Mouse (Mus musculus): ENCODE measurements around the gene Lao1. TPM values are rescaled to one million over a fixed set of nuclear protein-coding genes. Genes with fewer than 3 reads are reported as not detected.

Gene Lao1
- polyA plus RNA-seq, 1 experiment, result not detected

- no peak for TF ChIP-seq GATA1 (IDR thresholded peaks at IDR 0.05; ENCODE audit: low read length)
Observed at GRCm38 (mm10) chr4:119007602-119008001, 46.2 kb downstream of the Lao1 start.

GRCm38 (mm10) chr4:119008476-119008875 lies 47.1 kb downstream of the Lao1 start:
- TF ChIP-seq GATA1 (IDR thresholded peaks at IDR 0.05; ENCODE audit: low read length), result no peak

DNA sequence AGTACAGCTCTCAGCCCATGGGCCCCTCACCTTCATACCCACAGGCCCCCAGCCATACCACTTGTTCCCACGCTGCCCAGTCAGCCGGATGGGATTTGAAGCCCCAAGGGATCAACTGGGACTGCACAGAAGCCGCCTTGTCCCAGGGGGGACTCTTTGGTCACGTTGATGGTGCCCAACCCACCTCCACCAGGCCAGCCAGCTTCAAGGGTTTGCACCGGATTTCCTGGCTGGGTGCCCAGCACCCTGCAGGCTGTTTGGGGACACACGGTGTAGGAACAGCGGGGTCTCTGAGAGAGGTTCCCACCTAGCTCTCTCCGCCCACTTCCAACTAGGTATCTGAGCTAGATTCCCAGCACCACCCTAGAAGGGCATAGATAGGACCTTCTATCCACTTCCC lies 48.4 kb downstream of the Lao1 start:
- no peak for TF ChIP-seq GATA1 (IDR thresholded peaks at IDR 0.05; ENCODE audit: low read length)

DNA sequence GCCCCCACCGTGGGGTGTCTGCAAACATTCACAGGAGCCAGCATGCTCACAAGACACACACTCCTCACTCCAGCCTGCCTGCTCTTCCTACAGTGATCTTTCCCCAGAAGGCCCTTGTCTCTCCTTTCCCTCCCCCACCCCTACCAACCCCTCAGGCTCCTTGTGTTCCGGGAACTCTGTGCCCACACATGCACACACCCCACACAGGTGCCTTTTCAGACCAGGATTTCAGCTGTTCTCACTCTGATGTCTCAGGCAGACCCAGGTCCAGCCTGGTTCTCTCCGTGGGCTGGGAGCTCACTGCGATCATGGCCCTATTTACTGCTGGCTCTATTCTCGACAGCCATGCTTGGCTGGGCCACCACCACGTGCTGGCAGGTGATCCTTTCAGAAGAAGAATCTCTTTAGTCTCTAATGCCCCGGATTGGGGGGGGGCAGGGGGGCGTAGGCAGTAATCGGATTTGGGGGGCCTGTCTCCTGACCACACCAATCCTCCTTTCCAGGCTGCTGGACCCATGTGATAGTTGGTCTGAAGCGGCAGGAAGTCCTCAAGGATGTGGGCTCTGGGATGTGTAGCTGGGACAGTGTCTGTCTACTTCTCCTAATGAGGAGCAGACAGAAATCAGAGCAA lies 49.8 kb downstream of the Lao1 start:
- TF ChIP-seq GATA1 (IDR thresholded peaks at IDR 0.05; ENCODE audit: low read length), result no peak

DNA sequence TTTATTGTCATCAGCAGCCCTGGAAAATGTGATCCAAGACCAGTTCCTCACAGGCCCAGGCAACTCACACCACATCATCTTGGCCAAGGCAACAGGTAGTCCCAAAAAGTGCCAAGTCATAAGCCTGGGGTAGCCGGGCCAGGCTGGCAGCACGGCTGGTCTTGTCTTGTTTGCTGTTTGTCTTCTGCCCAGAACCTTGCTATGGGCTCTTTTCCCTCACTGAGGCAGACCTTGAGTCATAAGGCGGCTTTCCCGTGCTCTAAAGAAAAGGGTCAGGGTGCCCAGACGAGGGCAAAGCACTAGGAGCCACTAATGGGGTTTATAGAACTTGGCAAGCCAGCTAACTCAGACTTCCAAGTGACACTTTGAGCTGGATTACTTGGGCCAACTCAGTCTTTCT lies 51.7 kb downstream of the Lao1 start:
- no peak for TF ChIP-seq GATA1 (IDR thresholded peaks at IDR 0.05; ENCODE audit: low read length)

GRCm38 (mm10) chr4:119014997-119015396 lies 53.6 kb downstream of the Lao1 start:
- TF ChIP-seq GATA1 (IDR thresholded peaks at IDR 0.05; ENCODE audit: low read length), result no peak

DNA sequence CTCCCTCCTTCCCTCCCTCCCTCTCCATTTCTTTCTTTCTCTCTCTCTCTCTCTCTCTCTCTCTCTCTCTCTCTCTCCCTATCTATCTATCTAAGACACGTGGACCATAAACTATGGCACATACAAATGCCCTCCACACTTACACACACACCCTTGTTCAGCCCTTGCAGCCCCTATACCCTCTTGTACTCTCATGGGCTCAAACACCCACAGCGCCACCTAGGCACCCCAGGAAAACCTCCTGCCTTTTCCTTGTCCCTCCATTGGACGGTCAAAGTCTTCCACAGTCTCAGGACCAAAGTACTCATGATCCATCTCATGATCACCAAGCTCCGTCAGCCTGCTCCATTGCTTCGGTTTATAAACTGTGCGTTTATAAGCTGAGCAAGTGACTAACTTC lies 54.2 kb downstream of the Lao1 start:
- no peak for TF ChIP-seq GATA1 (IDR thresholded peaks at IDR 0.05; ENCODE audit: low read length)

GRCm38 (mm10) chr4:119017078-119017477 lies 55.7 kb downstream of the Lao1 start:
- no peak for TF ChIP-seq GATA1 (IDR thresholded peaks at IDR 0.05; ENCODE audit: low read length)

Other genes starting within 250 kb of the Lao1 start
- gene Olfr1340, start 241.4 kb upstream of the Lao1 start, polyA plus RNA-seq (2012), result not detected in 2 replicates
- gene Olfr1339, start 229.4 kb upstream of the Lao1 start, polyA plus RNA-seq (2012), result not detected in 2 replicates
- not detected in 2 replicates for gene Olfr1338, start 202.8 kb upstream of the Lao1 start, polyA plus RNA-seq (2012)
- gene Olfr1337, start 179.0 kb upstream of the Lao1 start, polyA plus RNA-seq (2012), result not detected in 2 replicates
- not detected in 2 replicates for gene Olfr1335, start 151.6 kb upstream of the Lao1 start, polyA plus RNA-seq (2012)
- gene Olfr1333, start 125.3 kb upstream of the Lao1 start, polyA plus RNA-seq (2012), result not detected in 2 replicates
- gene Olfr1331, start 96.9 kb upstream of the Lao1 start, polyA plus RNA-seq (2012), result not detected in 2 replicates
- not detected in 2 replicates for gene Olfr1330, start 73.0 kb upstream of the Lao1 start, polyA plus RNA-seq (2012)
- not detected in 2 replicates for gene Olfr1329, start 44.1 kb upstream of the Lao1 start, polyA plus RNA-seq (2012)
- gene Olfr1328, start 23.0 kb upstream of the Lao1 start, polyA plus RNA-seq (2012), result not detected in 2 replicates
- gene Slc2a1, start 147.1 kb downstream of the Lao1 start, polyA plus RNA-seq (2012), result 62.4 and 63.7 TPM in 2 replicates
- gene Zfp691, start 212.6 kb downstream of the Lao1 start, polyA plus RNA-seq (2012), result 10.8 and 14.3 TPM in 2 replicates
- 88.5 and 109 TPM in 2 replicates for gene Ermap, start 228.4 kb downstream of the Lao1 start, polyA plus RNA-seq (2012)
- 446 and 491 TPM in 2 replicates for gene Svbp, start 233.7 kb downstream of the Lao1 start, polyA plus RNA-seq (2012)